Mouse (Mus musculus) cerebellum, adult 18-20 months (tissue): ENCODE measurements at regions not wholly inside any gene's neighbourhood (a gene's known extent, or its start where the extent isn't known, plus 50 kb on each side); places are given as distances from the start of the nearest gene placed in this dataset.

Source experiments
- DNase-seq, 2 experiments: peaks; one replicate each; pipeline ENCODE4 v3.0.0; 2021

DNA sequence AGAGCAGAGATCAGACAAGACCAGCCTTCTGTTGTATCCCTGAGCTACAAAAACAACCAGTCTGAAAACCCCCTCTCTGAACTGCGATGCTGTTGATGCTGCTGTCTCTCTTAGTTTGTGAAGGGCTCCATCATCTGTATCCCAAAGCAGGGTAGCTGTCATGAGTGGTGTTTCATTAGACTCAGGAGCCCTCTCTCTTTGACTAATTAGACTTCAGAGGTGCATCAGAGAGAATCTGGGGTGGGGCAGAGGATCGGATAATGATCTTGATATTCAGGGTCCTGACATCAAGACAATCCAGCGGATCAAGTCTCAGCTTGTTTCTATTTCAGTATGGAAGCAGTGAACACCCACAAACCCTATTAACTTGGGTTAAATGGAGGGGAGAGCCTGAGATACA is 70.6 kb upstream of the Slc24a4 start:
- DNase-seq: no peak

DNA sequence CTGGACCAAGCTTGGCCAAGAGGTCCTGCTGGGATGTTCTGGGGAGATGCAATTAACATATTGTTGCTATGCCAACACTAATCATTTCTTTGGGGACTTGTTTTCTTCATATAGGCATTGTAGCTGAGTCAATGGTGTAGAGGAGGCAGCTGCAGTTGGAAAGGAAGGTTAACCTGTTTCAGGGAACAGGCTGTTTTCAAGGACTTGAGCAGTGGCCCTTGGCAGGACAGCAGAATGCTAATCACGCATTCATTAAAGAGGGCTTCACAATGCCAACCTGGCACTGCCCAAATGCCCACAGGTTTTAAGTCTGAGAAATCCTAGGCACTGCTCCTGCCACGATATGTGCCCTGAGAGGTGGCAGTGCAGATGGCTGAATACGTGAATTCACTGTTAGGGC is 70.1 kb upstream of the Slc24a4 start:
- DNase-seq: peak; percentile 33 to 45

DNA sequence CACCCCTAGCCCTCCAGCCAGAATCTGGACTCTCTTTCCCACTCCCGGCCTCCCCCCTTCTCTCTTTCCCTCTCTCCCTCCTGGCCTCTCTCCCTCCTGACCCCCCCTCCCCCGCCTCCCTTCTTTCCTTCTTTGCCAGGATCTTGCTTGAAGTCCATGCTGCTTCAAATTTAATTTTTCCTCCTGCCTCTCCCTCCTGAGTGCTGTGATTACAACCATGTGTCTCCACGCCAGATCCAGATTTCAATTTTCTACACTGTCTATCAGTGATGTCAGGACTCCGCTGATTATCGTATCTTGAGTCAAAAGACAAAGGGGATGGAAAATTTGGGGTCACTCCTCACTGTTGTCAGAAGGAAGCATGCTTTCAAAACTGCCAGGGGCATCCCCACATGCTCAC is 67.4 kb upstream of the Slc24a4 start:
- DNase-seq: no peak

DNA sequence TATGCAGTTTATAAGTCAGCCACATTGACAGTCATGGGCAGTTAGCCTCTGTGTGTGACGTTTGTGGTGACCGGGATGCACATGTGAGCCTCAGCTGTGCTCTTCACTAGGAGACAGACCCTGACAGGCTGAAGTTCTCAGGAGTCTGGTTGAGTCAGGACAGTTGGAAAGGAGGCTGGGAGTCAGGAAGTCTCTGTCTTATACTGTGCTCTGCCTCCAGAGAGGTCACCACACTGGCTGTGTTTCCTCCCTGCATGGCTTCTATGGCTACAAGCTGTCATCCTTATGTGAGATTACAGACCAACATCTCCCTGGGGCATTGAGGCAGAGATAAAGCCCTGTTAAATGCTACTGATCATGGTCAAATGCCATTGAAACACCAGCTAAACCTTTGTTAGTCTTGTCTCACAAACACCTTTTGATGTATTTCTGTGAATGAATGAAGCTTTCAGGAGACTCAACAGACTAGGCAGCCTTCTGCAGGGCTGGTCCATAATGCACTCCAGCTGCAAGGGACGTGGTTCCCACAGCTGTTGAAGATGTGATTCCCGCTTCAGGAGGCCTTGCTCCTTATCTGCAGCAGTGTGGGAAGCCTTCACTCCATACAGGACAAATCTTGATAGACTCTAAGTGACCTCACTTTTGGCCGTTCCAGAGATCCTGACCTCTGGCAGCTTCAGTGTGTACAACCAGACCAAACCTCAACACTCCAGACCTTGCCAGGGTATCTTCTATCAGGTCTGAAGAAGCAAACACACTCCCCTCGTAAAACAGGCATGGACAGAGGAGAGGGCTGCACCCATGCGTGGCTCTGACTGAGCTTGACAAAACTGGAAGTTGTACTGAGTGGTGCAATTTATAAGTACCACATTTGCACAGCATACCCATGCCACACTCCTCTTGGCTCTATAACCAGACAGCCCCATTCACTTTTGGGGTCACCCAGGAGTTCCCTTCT is 66.6 kb upstream of the Slc24a4 start:
- no peak for DNase-seq

DNA sequence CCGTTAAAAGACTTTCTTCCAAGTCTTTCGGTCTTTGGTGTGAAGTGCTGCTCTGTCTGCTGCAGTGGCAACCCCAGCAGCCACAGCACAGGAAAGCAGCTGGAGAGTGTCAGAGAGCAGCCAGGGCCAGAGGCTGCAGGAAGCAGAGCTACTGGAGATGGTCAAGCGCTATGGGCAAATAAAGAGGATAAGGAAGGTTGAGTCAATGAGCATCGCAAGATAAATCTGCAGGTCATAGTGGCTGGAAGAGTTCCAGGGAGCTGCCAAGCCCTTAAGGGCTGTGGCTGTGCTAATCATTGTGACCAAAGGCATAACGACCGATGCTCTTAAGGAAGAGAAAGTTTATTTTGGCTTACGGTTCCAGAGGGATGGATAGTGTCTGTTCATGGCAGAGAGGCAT is 65.9 kb upstream of the Slc24a4 start:
- no peak for DNase-seq

DNA sequence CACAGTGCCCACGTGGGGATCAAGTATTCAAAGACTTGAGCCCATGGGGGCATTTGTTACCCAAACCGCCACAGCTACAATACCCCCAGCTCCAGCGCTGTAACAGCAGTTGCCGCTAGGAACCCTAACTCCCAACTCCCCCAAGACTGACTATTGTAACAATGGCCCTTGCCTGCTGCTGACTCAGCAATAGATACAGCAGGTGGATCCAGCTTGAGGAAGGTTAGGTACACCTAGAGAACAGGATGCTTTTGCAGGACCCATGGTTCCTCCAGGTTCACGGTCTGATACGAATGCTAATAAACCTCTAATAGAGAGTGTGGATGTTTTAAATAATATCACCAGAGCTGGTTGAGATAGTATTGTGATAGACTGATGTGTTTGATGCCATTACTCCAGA is 65.3 kb upstream of the Slc24a4 start:
- no peak for DNase-seq

DNA sequence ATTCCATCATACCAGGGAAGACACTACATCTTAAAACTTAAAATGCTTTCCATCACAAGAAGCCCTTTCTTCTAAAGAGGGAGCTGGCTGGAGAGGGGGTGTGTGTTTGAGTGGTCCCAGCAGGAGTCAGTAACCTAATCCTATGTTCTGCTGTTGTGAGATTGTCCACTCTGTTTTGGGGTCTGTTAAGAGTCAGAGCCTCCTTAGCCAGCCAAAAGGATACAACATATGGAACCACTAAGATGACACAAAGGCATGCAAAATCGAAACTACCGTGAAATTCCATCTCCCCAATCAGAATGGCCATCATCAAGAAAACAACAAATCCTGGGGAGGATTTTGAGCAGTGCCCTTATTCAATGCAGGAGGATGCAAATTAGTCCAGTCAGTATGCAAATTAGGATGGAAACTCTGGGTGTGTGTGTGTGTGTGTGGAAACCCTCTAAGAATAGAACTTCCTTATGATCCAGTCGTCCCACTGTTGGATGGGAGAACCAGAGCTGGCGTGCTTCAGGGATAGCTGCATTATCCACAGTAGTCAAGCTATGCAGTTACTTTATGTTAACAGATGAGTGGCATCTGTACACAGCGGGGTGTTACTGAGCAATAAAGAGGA is 63.7 kb upstream of the Slc24a4 start:
- DNase-seq: no peak

DNA sequence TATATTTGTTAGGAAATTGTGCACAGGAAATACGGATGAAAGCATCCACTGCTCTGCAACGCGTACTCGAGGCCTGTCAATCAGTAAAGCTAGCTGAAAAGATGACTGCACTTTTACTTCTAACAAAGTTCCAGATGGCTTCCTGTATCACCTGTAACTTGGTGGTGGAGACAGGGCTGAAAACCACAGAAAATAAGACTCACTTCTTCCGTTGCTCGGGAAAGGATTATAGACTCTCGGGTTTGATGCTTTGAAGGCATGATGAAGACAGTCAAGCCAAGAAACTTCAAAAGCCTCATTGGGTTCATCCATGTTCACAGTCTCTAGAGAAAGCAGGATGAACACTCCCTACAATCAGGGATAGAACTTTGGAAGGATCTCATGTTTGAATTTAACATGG is 60.8 kb upstream of the Slc24a4 start:
- DNase-seq: no peak

DNA sequence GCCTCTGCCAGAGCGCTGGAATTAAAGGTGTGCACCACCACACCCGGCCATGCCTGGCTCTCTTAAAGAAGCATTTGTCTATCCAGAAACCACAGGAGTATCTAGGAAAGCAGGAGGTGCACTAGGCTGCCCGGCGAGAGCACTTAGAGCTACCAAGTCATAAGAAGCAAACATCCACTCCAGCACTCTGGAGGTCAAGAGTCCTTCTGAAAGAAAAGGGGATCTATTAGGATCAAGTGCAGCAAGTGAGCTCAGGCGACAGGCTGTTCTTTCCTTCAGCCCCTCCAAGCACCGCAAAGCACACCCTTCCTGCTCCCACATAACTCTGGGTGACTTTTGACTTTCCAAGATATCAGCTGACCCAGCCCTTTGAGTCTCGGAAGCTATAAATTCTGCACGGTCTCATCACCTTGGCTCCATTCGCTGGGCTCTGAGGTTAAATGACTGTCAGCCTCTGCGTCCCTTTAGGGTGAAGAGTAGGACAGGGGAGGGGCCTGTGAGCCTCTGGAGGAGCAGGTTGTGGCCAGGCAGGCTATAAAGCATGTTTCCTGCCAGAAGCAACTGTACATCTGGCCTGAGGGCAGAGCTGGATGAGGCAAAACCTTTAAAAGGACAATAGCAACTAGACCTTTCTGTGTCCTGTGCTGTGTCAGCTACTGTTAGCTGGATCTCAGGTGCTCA is 58.9 kb upstream of the Slc24a4 start:
- no peak for DNase-seq

DNA sequence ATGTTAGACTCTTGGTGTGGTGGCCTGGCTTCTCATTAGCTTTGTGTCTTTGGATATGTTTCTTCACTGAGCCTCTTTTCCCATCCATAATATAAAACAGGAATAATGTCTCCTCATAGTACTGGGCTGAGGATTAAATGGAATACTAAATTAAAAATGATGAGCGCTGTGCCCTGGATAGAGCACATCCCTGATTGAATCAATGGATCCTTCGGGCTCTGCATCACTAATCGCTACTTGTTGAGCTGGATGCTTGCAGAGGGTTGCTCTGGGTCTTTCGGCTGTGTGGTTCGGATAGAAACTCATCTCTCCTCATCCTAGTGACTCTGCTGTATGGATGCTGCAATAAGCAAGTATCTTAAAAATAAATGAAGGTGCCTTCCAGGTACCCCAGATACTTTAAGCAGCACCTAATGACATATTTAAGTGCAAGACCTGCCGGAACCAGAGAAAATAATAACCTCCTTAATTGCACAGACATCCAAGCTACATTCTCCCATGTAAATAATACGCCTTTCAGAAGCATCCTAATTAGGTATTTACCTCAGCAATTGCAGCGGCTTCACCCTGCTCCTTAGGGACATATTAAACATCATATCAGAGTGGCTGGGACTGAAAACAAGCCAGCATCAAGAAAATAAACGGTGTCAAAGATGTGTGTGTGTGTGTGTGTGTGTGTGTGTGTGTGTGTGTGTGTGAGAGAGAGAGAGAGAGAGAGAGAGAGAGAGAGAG is 56.5 kb upstream of the Slc24a4 start:
- DNase-seq: no peak

DNA sequence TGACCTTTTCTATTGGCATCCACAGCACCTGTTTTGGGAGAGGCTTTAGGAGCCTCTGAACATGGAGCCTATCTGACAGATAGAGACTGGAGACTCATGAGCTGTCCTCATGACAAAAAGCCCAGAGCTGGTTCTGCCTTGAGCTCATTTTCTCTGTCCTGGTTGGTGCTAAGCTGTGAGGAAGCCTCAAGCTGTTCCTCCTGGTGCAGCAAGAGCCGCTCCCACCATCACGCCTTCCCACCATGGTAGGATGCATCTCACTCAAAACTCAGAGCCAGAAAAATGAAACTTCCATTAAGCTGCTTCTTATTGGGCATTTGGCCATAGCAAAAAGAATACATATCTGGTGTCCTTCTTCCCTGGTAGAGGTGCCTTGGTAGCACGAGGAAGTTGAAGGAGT is 55.0 kb upstream of the Slc24a4 start:
- no peak for DNase-seq

DNA sequence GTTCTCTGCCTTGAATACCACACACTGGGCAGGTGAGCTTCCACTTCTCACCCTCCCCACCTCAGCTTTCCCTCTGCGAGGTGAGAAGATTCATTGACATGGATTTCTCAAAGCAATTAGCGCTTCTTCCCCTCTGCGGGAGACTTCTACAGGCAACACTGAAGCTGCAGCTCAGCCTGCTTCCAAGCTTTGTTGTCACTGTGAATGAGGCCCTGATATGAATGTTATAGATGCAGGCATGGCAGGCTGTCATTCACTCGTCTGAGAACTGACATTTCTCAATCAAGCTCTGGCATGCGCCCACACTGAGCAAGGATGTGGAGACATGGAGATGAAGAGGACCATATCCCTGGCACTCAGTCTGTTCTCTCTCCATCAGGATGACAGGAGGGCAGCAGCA is 52.2 kb upstream of the Slc24a4 start:
- DNase-seq: no peak
